Mouse (Mus musculus) ovary, postnatal 36 days (tissue): ENCODE data around the gene Il17rd.

Experiments
- DNase-seq: peaks from one replicate; pipeline ENCODE4 v3.0.0; 2022; ENCODE audit warnings: low spot score, mixed read lengths

Gene Il17rd

DNA sequence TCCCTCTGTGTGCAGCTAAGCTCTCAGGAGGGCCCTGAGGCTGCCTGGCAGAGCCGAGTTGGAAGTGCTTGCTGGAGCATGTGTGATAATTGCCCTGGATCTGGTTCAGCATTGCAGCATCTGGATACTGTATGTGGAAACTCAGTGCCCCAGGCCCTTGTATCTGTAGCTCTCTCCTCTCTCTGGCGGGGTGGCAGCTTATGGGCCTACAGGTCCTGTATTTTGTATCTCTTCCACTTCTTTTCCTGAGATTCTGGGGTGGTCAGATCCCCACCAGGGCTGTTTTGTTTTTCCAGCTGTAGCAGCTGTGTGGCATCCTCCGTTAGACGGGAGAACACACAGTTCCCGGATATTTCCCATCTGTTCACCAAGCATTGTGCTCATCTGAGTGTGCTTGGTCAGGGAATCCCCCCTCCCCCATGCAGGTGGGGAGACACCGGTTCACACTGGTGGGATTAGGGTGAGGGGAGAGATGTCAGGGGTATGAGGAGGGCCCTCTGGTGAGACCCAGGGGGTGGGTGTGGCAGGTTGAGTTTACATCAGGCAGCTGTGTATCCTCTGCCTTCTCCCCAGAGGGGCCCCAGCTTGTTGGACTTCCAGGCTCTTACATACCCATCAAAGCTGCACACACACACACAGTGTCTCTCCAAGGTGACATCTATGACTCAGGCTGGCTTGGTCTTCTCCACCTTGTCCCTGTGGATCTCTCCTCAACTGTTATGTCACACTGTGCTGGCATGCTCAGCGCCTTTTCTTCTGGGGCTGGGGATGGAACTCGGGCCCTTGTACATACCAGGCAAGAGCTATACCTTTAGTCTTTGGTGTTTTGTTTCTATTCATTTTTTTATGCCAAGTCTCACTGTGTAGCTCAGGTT, 106.7 kb downstream of the Il17rd start:
- no peak for DNase-seq

DNA sequence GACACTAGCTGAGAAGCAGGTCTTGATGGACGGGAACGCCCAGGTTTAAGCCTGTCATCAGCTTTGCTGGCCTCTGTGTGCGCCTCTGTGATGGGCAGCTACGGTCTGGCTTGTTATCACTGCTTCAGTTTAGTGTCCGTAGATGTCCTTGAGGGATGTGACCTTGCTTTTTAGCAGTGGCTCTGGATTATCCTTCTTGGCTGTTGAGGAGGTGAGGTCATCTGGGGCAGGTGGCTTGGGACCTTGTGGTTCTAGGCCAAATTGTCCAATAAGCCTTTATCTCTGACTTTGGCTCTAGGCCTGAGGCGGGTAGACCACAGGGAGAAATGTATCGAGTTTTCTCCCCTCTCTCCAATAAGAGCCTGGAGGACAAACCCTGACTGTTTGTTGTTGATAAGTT, 109.0 kb downstream of the Il17rd start:
- DNase-seq = no peak

DNA sequence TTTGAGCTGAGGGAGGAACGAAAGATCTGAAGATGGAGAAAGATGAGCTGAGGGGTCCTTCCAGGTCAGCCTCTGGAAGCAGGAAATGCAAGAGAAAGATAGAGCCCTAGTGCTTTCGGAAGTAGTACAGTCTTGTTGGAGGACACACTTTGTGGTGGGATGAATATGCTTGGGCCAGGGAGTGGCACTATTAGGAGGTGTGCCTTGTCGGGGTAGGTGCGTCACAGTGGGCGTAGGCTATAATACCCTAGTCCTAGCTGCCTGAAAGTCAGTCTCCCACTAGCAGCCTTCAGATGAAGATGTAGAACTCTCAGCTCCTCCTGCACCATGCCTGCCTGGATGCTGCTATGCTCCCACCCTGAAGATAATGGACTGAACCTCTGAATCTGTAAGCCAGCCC, 110.7 kb downstream of the Il17rd start:
- no peak for DNase-seq

DNA sequence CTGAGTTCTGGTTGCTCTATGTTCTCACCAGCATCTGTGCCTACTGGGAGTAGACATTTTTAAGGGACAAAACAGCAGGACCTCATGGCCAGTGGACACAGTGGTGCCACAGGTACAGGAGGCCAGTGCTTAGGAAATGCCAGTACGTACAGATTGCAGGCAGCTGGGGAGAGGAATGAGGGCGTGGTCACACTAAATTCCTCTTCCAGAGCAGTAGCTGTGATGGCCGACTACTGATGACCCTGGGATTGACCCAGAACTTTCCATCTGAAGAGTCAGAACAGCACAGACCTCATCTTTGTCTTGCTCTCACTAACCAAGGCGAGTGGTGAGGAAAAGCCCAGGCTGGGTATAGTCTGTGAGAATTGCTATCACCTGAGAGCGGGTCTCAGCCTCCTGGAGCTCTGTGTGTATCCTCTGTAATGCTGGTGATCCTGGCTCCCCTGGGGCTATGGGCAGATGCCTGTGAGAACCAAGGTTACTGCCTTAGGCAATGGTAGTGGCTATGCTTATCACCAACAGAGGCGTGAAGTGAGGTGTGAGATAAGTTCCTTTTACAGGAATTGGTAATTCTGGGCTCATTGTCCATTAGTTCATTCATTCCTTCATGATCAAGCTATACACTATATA, 111.4 kb downstream of the Il17rd start:
- DNase-seq = no peak

DNA sequence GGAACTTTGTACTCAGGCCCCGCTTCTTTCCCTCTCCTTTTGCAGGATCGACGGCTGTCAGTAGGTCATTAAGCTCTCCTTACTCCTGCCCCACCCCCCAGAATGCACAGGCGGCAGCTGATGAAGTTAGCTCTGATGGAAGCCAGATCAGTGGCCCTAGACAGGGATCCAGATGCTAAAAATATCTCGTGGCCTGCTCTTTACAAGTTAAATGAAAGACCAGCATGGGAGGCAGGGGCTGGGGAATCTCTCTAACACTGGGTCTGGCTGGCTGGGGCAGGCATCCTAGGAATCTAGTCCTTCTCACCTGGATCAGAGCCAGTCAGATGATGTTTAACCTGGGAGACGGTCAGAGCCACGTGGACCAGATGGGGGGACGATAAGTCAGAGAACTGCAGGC, 112.7 kb downstream of the Il17rd start:
- DNase-seq = no peak

DNA sequence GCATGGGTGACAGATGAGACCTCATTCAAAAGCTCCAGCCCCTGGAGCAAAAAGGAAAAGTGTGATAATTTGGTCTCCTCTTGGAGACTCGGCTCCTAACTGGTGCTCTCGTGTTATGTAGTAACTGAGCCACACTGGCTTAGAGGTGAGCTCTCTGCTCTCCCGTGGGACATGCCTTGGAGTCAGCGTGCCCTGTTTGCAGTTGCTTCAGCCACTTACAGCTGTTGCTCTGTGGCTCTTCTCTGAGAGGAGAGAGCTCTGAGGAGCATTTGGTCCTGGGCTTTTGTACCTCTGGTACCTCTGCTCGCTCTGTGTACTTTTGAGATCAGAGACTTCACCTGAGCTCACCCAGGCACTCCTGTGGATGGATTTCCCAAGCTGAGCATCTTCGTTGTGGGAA, 116.3 kb downstream of the Il17rd start:
- DNase-seq = no peak

DNA sequence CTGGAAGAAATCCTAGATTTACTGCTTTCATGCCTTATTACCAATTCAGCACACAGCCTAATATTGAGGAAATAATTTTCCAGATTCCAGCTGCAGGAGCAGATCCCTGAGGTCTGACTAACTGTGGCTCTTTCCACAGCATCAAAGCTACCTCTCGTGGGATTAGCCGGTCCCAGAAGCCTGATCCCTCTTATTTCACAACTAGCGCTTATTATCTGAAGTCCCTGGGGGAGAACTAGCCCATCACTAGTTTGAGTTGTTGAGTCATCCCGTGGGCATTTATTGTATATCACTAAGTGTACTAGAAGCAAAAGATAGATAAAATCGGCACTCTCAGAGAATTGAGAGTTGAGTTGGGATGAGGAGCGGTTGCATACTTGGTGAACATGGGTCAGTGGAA, 117.3 kb downstream of the Il17rd start:
- no peak for DNase-seq
